Mouse (Mus musculus) forebrain, embryonic 16.5 days (tissue): ENCODE measurements at regions not wholly inside any gene's neighbourhood (a gene's known extent, or its start where the extent isn't known, plus 50 kb on each side); places are given as distances from the start of the nearest gene placed in this dataset.

ENCODE experiments used
- ATAC-seq: fragments of 200-750 bp; cut with Nextera tagmentation; 2 replicates; pipeline ENCODE4 v1.8.0; 2017; ENCODE audit warnings: mild to moderate bottlenecking, moderate library complexity
- H3K27ac ChIP-seq: fragments of 300-500 bp; sonication (generic); 2 replicates; pipeline ENCODE4 v1.5.1; 2014; ENCODE audit warnings: low read length, control low read depth
- H3K27me3 ChIP-seq: fragments of 300-500 bp; sonication (generic); replicated peaks from 2 replicates; pipeline ENCODE4 v1.6.1; 2014; ENCODE audit warnings: low read length; ENCODE audit not compliant: control insufficient read depth, insufficient read depth
- H3K36me3 ChIP-seq: fragments of 300-500 bp; sonication (generic); 2 replicates; pipeline ENCODE4 v1.6.1; 2014; ENCODE audit not compliant: control insufficient read depth, insufficient read depth
- H3K4me1 ChIP-seq: fragments of 300-500 bp; sonication (generic); replicated peaks from 2 replicates; pipeline ENCODE4 v1.6.1; 2014; ENCODE audit warnings: low read length; ENCODE audit not compliant: control insufficient read depth, insufficient read depth
- H3K4me2 ChIP-seq: fragments of 300-500 bp; sonication (generic); 2 replicates; pipeline ENCODE4 v1.6.1; 2014; ENCODE audit warnings: mild to moderate bottlenecking, low read length, control low read depth
- H3K4me3 ChIP-seq: fragments of 300-500 bp; sonication (generic); replicated peaks from 2 replicates; pipeline ENCODE4 v1.5.1; 2014; ENCODE audit warnings: mild to moderate bottlenecking, low read length, control low read depth
- H3K9ac ChIP-seq: fragments of 300-500 bp; sonication (generic); replicated peaks from 2 replicates; pipeline ENCODE4 v1.6.1; 2014; ENCODE audit warnings: low read depth, low read length, control low read depth
- H3K9me3 ChIP-seq: fragments of 300-500 bp; sonication (generic); 2 replicates; pipeline ENCODE4 v1.6.1; 2016; ENCODE audit warnings: low read length; ENCODE audit not compliant: control insufficient read depth
- WGBS: fragments of 180-500 bp; shearing (Covaris S2); extraction: QIAGEN DNeasy Blood & Tissue Kit; methylation state at CpG from one replicate; pipeline ENCODE4 v1.1.7; 2014; 5-methylcytosine and 5-hydroxymethylcytosine counted together

GRCm38 (mm10) chr7:53482150-53482837 is 1353.0 kb upstream of the Luzp2 start:
- H3K9me3 ChIP-seq, result no peaks in the 10 kb centered on the region
- no peaks in the 10 kb centered on the region for H3K27me3 ChIP-seq
- H3K36me3 ChIP-seq, result no peaks in the 10 kb centered on the region
- H3K9ac ChIP-seq, result no peak overlapping the region
- peaks cover 8% of the 10 kb centered on the region for H3K4me1 ChIP-seq
- WGBS, result 47% methylated on average over 4 of the region's 4 CpGs
- no peak overlapping the region for H3K4me3 ChIP-seq
- H3K4me2 ChIP-seq, result no peak overlapping the region
- peak; percentile 83 for ATAC-seq
- H3K27ac ChIP-seq, result peak overlapping the region; percentile 33; the same call in 1 of the 2 replicates

- WGBS, result 69% methylated on average over 3 of the region's 3 CpGs
- H3K9me3 ChIP-seq, result no peaks in the 10 kb centered on the region
- no peak for ATAC-seq
- H3K27me3 ChIP-seq, result no peaks in the 10 kb centered on the region
- peaks cover 8% of the 10 kb centered on the region for H3K4me1 ChIP-seq
- H3K27ac ChIP-seq, result no peak overlapping the region
- no peak overlapping the region for H3K9ac ChIP-seq
- no peaks in the 10 kb centered on the region for H3K36me3 ChIP-seq
- no peak overlapping the region for H3K4me3 ChIP-seq
- no peak overlapping the region for H3K4me2 ChIP-seq
Observed at GRCm38 (mm10) chr7:53486126-53486525, 1349.2 kb upstream of the Luzp2 start.

GRCm38 (mm10) chr7:53522195-53522917 is 1312.9 kb upstream of the Luzp2 start:
- H3K9me3 ChIP-seq, result no peaks in the 10 kb centered on the region
- 85% methylated on average over 3 of the region's 3 CpGs for WGBS
- no peak for ATAC-seq
- H3K27ac ChIP-seq, result no peak overlapping the region
- no peaks in the 10 kb centered on the region for H3K4me1 ChIP-seq
- no peak overlapping the region for H3K4me3 ChIP-seq
- H3K4me2 ChIP-seq, result no peak overlapping the region
- H3K36me3 ChIP-seq, result no peaks in the 10 kb centered on the region
- no peak overlapping the region for H3K9ac ChIP-seq
- no peaks in the 10 kb centered on the region for H3K27me3 ChIP-seq
